Mouse (Mus musculus) retina, embryonic 14.5 days (tissue): ENCODE measurements at regions not wholly inside any gene's neighbourhood (a gene's known extent, or its start where the extent isn't known, plus 50 kb on each side); places are given as distances from the start of the nearest gene placed in this dataset.

ENCODE experiments used
- DNase-seq: peaks from one replicate; pipeline ENCODE4 v3.0.0-alpha.2; 2015; ENCODE audit warnings: low spot score

DNA sequence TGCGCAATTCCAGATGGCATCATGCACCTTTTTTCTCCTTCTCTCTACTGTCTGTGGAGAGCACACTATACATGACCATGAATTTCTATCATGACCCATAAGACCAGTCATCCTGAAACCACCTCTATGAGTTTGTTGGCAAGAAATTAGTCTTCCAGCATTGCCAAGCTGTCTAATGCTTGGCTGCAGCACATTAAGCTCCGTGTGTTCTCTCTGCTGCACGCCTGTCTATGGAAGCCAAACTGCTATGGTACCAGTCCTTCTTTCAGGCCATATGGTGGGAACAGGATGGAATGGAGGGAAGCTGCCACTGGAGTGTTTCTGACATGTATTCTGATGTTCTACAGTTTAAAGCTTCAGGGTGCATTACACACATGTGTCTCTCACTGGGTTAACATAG, 121.0 kb upstream of the Cblb start:
- DNase-seq = no peak

DNA sequence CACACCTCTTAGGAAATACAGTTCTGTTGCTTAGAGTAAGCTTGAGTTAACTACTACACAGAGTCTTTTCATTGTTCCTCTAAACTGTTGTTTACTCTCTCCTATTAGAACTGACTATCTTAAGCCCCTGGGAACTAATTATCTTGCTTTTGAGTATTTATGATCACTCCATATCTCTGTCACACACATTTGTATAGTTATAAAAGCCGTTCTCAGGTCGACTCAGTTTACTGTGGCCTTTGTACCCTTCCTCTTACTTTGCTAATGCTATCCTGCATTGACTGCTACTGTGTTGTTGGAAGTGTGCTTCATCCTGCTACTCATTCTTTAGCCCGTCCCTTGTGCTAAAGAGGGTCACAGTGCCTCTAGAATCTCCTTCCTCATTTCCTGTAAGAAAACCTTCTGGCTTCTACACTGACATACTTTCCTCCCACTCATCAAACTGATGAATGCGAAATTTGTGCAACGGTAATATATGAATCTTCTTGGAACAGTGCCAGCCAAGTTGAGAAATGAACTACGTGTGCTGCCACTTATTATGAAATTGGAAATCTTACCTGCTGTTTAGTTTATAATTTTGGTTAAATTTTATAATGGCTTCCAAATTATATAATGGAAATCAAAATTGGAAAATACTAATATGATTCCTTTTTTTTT, 119.8 kb upstream of the Cblb start:
- no peak for DNase-seq

DNA sequence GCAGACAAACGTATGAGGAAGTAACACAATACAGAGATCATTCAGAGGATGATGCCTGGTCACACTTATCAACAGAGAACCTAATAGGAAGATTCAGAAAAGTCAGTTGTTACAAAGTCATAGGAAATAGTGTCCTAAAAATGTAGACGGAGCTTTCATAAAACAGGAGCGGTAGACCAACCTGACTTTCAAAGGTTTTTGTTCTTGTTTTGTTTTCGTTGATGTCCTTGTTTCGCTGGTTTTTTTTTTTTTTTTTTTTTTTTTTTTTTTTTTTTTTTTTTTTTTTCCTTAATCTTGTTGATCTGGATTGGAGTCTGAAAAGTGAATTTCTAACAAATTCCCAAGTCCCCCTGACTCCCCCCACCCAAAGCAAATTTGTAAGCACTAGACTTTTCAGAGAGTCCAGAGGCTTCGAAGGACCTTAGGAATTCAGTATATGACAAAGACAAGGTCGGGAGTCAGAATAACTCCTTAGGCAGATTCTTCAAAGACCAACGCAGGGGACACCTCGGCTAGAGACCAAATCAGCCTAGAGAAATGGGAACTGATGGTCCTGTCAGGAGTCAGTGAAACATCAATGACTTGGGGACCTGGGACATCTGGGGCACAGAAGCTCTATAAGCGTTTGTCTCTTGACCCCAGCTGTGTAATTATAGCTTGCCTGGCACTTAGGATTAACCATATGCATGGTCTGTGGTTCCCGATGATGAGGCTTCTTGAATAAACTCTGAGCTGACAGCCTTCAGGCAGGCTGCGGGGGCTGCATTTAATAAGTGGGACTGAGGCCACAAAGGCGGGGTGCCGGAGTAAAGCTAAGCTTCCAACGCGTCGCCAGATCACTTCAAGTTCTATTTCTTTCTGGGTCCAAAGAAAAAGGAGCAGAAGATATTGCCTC, 115.7 kb upstream of the Cblb start:
- DNase-seq = peak; percentile 61

DNA sequence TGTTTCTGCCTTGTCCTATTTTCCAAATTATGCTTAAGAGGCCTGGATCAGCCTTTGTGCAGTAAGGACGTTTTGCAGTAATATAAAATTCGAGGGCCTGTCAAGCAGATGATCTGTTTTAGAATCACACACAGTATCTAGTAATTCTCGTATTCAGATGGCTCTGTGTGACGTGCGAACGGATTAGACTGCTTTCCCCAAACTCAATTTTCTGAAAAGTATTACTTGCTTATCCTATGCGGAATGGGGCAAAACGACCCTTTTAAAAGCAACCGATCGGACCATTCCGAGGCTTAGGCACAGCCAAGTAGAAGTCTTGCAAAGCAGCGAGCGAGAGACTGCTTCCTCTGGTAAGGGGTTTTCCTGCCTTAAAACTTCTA, 115.1 kb upstream of the Cblb start:
- DNase-seq = no peak

DNA sequence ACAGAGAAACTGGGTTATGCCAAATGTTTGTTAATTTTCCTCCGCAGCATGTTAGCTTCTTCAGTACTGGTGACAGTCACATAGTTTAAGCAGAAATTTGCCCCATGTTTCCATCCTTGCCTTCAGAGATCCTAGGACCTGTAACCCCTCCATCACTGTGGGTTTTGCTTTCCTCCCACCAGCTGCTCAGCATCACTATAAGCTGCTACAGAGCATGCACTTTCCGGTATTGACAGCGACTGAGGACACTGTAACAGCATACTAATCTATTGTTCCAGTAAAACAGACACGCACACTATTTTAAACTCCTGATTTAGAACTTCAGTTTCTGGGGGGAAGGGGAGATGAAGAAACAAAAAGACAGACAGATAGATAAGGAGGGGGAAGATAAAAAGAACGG, 114.7 kb upstream of the Cblb start:
- no peak for DNase-seq

DNA sequence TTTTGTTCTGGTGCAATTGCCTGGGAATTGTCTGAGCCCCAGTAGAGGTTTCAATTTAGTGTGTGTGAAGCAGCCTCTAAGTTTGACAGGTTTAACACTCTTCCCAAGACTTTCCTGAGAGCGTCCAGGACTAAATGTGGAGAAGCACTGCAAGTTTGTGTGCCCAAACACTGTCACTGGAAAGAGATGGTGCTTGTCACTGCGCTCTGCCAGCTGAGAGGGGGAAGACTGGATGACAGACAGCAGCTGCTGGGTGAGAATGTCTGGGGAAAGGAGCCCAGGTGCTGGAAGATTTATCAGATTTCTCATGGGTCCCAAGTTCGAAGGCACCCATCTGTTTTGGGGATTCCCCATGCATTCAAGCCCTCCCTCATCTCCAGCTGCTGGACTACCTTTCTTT, 114.2 kb upstream of the Cblb start:
- DNase-seq = no peak

DNA sequence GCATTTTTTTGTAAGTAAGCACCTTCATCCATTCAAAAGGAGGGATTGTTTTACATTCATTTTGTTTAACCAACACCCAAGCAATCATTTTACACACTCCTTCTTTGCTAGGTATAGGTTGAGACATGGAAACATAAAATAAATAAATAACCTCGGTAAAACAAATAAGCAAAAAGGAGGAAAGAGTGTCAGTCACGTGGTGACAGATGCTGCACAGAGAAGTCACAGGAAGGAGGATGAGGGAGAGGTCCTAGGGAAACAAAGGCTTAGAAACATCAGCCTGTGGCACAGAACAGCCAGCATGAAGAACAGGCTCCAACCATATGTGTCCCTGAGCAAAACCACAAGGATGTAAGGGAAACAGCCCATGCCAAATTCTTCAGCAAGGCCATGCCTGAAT, 113.5 kb upstream of the Cblb start:
- DNase-seq = no peak

DNA sequence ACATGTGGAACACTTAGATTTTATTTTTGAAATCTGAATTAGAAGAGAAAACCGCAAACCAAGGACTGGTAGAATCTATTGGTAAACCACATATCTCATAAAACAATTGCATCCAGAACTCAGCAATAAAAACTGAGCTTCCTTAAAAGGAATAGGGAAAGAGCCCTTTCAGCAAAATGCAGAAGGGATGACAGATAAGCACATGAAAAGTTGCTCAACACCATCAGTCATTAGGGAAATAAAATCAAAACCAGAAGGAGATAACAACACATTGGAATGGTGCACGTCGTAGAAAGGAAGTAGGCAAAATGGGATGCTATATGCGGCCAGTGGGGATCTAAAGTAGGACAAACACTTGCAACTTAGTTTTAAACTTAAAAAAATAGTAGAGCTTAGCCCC, 110.0 kb upstream of the Cblb start:
- no peak for DNase-seq

DNA sequence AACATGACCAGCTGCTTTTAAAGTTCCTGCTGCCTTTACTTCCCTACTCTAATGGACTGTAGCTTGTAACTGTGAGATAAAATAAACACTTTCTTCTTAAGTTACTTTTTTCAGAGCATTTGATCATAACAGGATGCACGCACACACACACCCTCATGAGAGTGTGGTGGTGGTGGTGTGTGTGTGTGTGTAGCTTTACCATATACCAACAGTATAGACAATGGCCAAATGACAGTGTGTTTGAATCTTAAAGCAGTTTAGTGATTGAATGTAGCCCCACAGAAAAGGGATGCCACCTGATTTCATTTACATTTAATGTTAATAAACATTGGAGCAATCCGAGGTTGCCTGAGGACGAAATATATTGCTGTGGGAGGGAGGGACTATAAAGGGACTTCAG, 108.4 kb upstream of the Cblb start:
- no peak for DNase-seq

DNA sequence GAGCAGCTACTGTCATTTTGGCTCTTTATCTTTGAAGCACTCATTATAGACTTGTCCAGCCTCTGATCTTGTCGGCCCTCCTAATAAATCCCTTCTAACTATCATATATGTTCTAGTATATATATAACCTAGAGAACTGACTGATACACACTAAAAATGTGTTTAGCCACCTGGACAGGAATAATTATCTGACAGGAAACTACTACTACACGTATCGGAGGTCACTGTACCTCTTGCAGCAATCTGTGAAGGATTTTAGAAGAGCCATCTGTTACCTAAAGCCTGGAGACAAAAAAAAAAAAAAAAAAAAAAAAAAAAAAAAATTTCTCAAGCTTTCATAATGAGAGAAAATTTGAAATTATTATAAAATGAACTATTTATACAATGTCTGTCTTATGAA, 105.4 kb upstream of the Cblb start:
- DNase-seq = no peak

DNA sequence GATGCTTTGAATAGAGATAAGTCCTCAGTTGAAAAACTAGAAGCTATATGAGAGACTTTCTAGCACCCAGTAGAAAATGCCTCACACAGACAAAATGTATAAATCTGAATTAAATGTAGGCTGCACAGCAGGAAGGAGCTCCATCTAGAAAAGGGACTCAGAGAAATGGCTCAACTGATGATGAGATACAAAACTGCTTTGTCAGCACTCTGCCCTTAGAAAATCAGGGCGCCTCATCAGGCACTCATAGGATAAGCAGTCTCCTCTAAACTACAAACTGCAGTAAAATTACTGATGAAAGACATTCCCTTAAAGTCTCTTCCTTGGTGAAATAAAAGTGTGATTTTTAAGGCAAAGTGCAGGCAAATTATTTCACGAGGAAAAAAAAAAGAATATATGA, 97.9 kb upstream of the Cblb start:
- DNase-seq = no peak

DNA sequence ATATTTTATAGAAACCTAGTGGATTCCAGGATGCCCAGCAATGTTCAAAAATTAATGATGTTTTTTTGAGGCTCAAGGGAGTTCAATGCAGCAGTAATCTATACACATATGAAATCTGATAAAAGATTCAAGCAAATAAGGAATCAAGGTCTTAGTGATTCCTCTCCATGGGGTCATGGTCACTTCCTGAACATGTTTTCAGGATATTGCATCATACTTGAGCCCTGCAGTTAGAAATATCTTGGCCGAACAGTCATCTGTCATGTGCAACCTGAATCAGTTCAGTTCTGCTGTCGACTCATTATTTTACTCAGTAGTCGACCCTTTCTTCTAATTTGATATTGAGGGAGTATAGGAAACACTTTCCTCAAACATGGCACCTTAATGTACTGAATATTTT, 97.1 kb upstream of the Cblb start:
- no peak for DNase-seq

DNA sequence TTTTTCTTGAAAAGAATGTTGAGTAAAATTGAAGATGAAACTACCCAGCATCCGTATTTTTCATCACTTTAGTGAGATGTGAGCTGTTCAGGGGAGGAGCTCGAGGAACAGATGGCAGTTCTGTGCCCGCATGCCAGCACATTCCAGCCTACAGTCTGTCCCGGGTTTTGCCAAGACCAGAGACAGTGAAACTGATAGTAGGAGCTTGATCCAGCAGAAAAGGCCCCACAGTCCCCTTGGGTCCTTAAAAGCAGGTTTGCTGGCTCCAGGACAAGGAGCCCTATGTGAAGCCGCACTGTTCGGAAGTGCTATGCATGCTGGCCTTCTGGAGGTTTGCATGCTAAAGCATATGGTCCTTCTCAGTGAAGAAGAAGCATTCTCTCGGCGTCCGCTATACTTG, 93.7 kb upstream of the Cblb start:
- no peak for DNase-seq

DNA sequence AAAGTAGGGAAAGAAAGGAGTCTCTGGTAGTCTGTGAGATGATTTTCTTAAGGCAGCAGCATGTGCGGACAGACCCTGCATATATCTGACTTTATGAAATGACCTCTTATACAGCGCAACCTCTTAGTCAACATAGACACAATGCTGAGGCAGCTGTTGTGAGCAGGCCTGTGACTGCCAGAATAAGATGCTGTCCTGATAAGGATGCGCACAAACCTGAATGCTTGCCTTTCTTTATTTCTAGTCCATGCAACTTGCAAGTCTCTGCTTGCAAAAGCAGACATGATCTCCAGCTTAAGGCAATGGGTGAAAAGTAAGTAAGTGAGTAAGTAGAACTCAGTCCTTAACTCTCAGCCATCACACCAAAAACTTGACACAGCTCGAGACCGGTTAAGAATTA, 92.0 kb upstream of the Cblb start:
- DNase-seq = no peak

DNA sequence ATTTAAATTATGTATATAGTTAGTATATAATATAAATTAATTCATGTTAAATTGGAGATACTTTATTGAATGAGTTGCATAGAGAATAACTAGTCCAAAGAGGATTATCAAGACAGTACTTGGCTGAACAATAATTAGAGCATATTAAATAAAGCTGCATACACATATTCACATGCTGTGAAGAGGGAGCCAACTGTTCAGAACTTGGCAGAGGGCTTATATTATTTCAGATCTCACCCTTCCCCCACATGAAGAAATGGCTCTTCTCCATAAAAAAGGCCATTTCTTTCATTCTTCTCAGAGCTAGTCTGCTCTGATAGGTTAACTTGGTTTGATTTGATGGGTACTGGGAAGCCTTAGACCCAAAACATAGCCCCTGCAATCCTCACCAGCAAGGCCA, 90.5 kb upstream of the Cblb start:
- no peak for DNase-seq

DNA sequence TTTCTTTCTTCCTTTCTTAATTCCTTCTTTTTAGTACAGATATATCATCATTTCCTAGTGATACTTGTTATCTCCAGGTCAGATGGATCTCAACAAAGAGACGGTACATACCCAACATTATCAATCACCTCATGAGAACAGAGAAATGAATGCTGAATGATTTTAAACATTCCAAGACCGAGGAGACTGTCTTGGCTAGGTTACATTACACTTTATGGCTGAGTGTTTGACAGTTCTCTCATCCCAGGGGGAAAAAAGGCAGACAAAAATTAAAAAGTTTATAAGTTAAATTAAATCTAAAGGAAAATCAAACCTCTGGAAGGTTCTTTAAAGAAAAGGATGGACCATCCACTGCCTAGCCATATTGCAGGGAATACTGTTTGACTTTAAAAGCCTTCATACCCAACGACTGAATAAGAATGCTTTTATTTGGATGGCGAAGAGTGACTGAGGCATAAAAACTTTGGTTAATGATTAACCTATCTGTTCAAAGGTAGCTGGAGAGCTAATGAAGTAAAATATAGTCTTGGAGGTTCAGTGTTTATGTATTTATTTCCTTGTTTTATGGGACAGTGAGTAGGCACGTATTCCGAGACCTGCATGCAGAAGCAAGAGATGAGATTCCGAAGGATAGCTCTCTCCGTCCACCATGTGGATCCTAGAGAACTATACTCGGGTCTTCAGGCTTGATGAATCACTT, 88.4 kb upstream of the Cblb start:
- DNase-seq = no peak

DNA sequence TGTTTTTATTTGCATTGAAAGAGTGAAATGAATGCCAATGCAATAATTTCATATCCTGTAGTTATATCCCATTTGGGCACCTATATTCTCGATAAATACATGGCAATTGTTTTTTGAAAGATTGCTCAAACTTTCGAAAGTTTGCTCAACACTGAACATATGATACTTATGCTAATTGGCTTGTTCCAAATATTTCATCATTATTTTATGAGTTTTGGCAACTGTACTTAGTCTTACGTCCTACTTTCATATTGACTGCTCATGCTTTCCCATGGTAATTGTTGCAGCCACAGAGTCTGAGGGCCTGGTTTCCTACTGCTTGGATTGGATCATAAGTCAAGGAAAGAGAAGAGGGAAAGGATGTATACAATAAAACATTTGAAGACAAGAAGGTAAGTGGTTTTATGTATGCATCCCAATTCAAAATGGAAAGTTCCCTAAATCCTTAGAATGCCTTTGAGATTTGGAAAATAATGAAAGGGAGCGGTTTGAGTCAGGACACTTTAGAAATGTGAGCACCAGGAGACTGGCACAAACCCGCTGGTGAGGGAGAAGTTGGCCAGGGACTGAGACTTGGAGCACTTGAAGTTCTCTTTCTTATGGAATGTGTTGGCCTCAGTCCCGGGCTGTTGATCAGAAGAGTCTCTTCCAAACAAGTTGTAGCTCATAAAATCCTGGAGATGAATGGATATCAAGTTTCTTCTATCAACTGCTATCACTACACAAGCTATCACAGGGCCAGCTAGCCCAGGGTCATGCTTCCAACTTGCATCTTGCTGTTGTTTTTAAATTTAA, 63.8 kb upstream of the Cblb start:
- no peak for DNase-seq
